Mouse (Mus musculus): ENCODE data around the gene Gabbr2.

- TF ChIP-seq GATA1 (IDR thresholded peaks at IDR 0.05; ENCODE audit: low read length) (no peak), TAL1 (IDR thresholded peaks at IDR 0.05; ENCODE audit: low read length) (no peak)
Measured at GRCm38 (mm10) chr4:46745536-46745935, 246.1 kb downstream of the Gabbr2 start.

Data from erythroblast, embryonic 14.5 days (primary cell).